Mouse (Mus musculus) ES-Bruce4 (cell line): ENCODE results near the gene Ubqln4.

Experiments
- CTCF ChIP-seq: IDR thresholded peaks from one replicate; pipeline ENCODE4 v1.8.1; 2011; ENCODE audit warnings: low read depth, low read length
- EP300 ChIP-seq: IDR thresholded peaks from 2 replicates; pipeline ENCODE4 v1.6.1; 2011; ENCODE audit warnings: low read depth, low read length; ENCODE audit not compliant: insufficient read depth
- POLR2A ChIP-seq: IDR thresholded peaks from one replicate; pipeline ENCODE4 v1.8.1; 2011; ENCODE audit warnings: low read length; ENCODE audit not compliant: insufficient read depth

DNA sequence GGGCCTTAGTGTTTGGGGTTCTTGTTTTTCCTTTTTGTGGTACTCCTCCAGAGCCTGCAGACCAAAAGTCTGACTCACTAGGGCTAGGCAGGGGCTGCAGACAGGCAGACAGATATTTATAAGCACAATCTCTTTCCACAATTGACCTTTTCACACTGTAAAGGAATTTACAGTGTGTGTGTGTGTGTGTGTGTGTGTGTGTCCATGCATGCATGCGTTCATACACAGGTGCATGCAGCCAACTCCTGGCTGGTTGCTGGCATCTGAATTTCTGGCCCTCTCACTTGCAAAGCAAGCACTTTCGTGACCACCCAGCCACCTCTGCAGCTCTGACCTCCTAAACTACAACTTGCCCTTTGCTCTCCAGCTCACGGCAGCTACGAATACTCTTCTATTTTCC, 55.5 kb downstream of the Ubqln4 start:
- TF ChIP-seq CTCF: no peak
- no peak for TF ChIP-seq EP300
- no peak for TF ChIP-seq POLR2A
